Mouse (Mus musculus): ENCODE data around the gene Gm9999. TPM values are rescaled to one million over a fixed set of nuclear protein-coding genes. Genes with fewer than 3 reads are reported as not detected.
"Not testable (repeated sequence)": the region's sequence is repeated elsewhere in the genome, so short reads cannot be mapped to it uniquely, and the experiment has no call there.

Gm9999 gene
- polyA plus RNA-seq, 1 experiment from 2014 or later: not detected

DNA sequence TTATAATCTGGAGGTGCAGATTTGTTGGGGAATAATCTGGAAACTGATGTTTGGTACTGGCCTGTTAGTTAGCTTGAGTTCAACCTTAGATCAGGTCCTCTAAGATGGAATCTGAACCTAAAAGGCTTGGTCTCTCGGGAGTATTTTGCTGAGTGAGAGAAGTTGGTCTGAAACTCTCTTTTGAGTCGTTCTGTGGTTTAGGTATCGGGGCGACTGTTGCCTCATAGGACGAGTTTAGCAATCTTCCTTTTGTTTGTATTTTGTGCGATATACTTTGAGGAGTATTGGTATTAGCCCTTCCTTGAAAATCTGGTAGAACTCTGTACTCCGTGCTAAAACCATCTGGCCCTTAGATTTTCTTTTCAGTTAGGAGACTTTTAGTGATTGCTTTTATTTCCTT lies 19.3 kb upstream of the Gm9999 start:
- no peaks in the 10 kb centered on the region for H3K4me1 ChIP-seq (ENCODE audit: control insufficient read depth, insufficient read depth, low read length)
- DNase-seq (ENCODE audit: low spot score) (no peak), ATAC-seq (ENCODE audit: insufficient read depth, low FRiP score, low TSS enrichment) (no peak)
- no peaks in the 10 kb centered on the region for H3K27me3 ChIP-seq (ENCODE audit: control insufficient read depth, insufficient read depth, low read length)
- H3K9ac ChIP-seq (ENCODE audit: low read length): no peak overlapping the region
- H3K27ac ChIP-seq (ENCODE audit: low read depth, low read length): no peak overlapping the region
- no peaks in the 10 kb centered on the region for H3K36me3 ChIP-seq (ENCODE audit: control insufficient read depth, insufficient read depth, low read length)
- H3K9me3 ChIP-seq (ENCODE audit: control insufficient read depth, low read length): no peaks in the 10 kb centered on the region
- no peak overlapping the region for H3K4me3 ChIP-seq (ENCODE audit: low read depth, low read length)
- 92% methylated on average over 7 of the region's 7 CpGs for WGBS
- no peak overlapping the region for H3K4me2 ChIP-seq (ENCODE audit: low read depth)

DNA sequence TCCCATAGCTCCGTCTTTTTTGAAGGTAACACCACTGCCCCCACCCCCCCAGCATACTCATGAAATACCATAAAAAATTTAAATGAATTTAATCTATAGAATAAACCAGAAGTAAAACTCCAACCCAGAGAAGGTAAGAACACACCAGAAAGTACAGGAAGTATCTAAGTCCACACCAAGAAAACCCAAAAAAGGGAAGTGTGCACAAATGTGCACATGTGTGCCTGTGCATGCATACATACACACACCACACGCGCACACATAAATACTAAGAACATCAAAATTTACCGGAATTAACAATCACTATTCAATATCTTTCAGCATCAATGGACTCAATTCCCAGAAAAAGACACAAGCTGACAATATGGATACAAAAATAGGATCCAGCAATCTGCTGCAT lies 13.5 kb upstream of the Gm9999 start:
- DNase-seq (ENCODE audit: low spot score) (no peak), ATAC-seq (ENCODE audit: insufficient read depth, low FRiP score, low TSS enrichment) (no peak)
- Histone ChIP-seq H3K4me3 (ENCODE audit: low read depth, low read length) (no peak overlapping the region), H3K9me3 (ENCODE audit: control insufficient read depth, low read length) (no peaks in the 10 kb centered on the region), H3K36me3 (ENCODE audit: control insufficient read depth, insufficient read depth, low read length) (no peaks in the 10 kb centered on the region), H3K27ac (ENCODE audit: low read depth, low read length) (no peak overlapping the region), H3K27me3 (ENCODE audit: control insufficient read depth, insufficient read depth, low read length) (no peaks in the 10 kb centered on the region), H3K4me2 (ENCODE audit: low read depth) (no peak overlapping the region), H3K4me1 (ENCODE audit: control insufficient read depth, insufficient read depth, low read length) (no peaks in the 10 kb centered on the region), H3K9ac (ENCODE audit: low read length) (no peak overlapping the region)
- WGBS: 86% methylated on average over 4 of the region's 4 CpGs

DNA sequence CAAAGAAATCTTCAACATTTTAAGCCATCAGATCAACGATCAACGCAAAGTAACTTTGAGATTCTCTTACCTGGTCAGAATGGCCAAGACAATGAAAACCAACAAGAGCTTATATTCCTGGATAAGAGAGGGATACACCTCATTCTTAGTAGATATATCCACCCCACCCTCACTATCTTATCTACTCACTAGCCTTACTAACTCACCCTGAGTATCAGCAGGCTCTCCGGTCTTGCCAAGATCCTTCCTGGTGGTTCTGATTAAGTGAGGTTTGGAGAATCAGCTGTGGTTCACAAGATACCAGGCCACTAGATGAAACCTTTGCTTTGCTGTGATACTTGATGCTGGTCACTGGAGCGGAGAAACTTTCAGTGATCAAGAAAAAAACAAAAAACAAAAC lies 8.7 kb upstream of the Gm9999 start:
- no peaks in the 10 kb centered on the region for H3K27me3 ChIP-seq (ENCODE audit: control insufficient read depth, insufficient read depth, low read length)
- no peak overlapping the region for H3K4me2 ChIP-seq (ENCODE audit: low read depth)
- no peak overlapping the region for H3K27ac ChIP-seq (ENCODE audit: low read depth, low read length)
- no peaks in the 10 kb centered on the region for H3K4me1 ChIP-seq (ENCODE audit: control insufficient read depth, insufficient read depth, low read length)
- DNase-seq (ENCODE audit: low spot score) (no peak), ATAC-seq (ENCODE audit: insufficient read depth, low FRiP score, low TSS enrichment) (no peak)
- H3K4me3 ChIP-seq (ENCODE audit: low read depth, low read length): no peak overlapping the region
- 97% methylated on average over 4 of the region's 4 CpGs for WGBS
- H3K36me3 ChIP-seq (ENCODE audit: control insufficient read depth, insufficient read depth, low read length): no peaks in the 10 kb centered on the region
- no peak overlapping the region for H3K9ac ChIP-seq (ENCODE audit: low read length)
- H3K9me3 ChIP-seq (ENCODE audit: control insufficient read depth, low read length): no peaks in the 10 kb centered on the region

DNA sequence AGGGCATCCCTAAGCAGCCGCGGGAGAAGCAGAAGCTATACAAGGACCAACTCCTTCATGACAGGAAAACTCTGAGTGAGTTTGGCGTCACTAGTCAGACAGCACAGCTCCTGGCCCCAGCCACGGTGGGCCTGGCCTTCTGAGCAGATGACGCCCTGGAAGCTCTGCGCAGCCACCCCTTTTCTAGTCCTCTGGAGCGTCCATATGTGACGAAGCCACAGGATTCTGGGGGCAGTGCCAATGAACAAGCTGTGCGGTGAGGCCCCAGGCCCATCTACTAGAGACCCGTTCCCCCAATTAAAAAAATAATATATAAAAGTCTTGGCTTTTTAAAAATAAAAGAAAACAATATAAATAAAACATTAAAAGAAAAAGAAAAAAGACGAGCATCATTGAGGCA lies 7.9 kb upstream of the Gm9999 start:
- ATAC-seq (ENCODE audit: insufficient read depth, low FRiP score, low TSS enrichment): no peak
- Histone ChIP-seq H3K36me3 (ENCODE audit: control insufficient read depth, insufficient read depth, low read length) (no peaks in the 10 kb centered on the region), H3K27me3 (ENCODE audit: control insufficient read depth, insufficient read depth, low read length) (no peaks in the 10 kb centered on the region), H3K4me2 (ENCODE audit: low read depth) (no peak overlapping the region), H3K9me3 (ENCODE audit: control insufficient read depth, low read length) (no peaks in the 10 kb centered on the region), H3K27ac (ENCODE audit: low read depth, low read length) (no peak overlapping the region), H3K4me3 (ENCODE audit: low read depth, low read length) (no peak overlapping the region), H3K9ac (ENCODE audit: low read length) (no peak overlapping the region), H3K4me1 (ENCODE audit: control insufficient read depth, insufficient read depth, low read length) (no peaks in the 10 kb centered on the region)
- WGBS: 90% methylated on average over 11 of the region's 11 CpGs
- DNase-seq (ENCODE audit: low spot score): no peak

DNA sequence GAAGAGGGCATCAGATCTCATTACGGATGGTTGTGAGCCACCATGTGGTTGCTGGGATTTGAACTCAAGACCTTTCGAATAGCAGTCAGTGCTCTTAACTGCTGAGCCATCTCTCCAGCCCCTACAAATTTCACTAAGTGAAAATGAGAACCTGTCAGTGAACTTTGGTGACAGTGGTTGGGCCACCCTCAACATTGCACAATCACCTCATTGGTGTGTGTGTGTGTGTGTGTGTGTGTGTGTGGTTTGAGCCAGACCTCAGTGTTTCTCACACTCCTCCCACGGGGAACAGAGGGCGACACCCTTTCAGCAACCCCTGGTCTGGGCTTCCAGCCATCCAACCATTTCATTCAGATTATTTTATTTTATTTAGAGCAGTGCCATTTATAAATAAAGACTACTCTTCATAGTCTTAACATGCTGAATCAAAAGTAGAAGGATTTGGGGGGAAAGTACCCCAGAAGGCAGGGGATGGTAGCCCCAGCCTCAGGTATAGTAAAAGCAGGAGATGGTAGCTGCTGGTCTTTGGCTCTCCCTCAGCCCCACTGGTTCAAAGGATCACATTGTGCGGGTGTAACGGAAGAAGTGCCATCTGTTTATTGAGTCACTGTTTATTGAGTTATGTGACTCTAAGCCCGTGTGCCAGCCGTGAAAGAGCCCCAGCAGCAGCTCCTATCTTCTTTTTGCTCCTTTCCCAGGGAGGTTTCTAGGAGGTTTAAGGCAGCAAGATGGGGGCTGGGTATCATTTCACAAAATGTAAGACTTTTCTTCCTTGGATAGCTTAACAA lies 2.5 kb downstream of the Gm9999 start:
- no peaks in the 10 kb centered on the region for H3K27me3 ChIP-seq (ENCODE audit: control insufficient read depth, insufficient read depth, low read length)
- ATAC-seq (ENCODE audit: insufficient read depth, low FRiP score, low TSS enrichment) (no peak), DNase-seq (ENCODE audit: low spot score) (no peak)
- WGBS: 60% methylated on average over 8 of the region's 8 CpGs
- H3K9me3 ChIP-seq (ENCODE audit: control insufficient read depth, low read length): no peaks in the 10 kb centered on the region
- no peaks in the 10 kb centered on the region for H3K4me1 ChIP-seq (ENCODE audit: control insufficient read depth, insufficient read depth, low read length)
- no peak overlapping the region for H3K9ac ChIP-seq (ENCODE audit: low read length)
- H3K4me3 ChIP-seq (ENCODE audit: low read depth, low read length): no peak overlapping the region
- no peaks in the 10 kb centered on the region for H3K36me3 ChIP-seq (ENCODE audit: control insufficient read depth, insufficient read depth, low read length)
- no peak overlapping the region for H3K27ac ChIP-seq (ENCODE audit: low read depth, low read length)
- H3K4me2 ChIP-seq (ENCODE audit: low read depth): no peak overlapping the region

DNA sequence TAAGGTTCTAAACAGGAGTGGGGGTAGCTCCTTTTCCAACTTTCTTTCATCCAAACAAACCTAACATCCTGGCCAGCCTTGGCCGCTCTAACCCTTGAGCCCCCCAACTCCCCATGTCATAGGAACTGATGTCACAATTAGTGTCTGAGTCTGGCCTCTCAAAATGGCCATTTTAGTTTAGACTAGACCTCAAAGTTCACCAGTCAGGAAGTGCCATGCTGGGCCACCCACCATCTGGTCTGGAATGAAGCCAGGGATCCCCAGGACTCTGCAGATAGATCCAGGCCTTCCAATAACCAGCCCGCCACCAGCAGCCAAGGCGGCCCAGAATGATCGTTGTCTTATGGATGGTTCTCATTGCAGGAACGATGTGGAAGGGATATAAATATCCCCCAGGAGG lies 3.3 kb downstream of the Gm9999 start:
- Histone ChIP-seq H3K4me1 (ENCODE audit: control insufficient read depth, insufficient read depth, low read length) (no peaks in the 10 kb centered on the region), H3K36me3 (ENCODE audit: control insufficient read depth, insufficient read depth, low read length) (no peaks in the 10 kb centered on the region), H3K27me3 (ENCODE audit: control insufficient read depth, insufficient read depth, low read length) (no peaks in the 10 kb centered on the region), H3K9ac (ENCODE audit: low read length) (no peak overlapping the region), H3K4me3 (ENCODE audit: low read depth, low read length) (no peak overlapping the region), H3K27ac (ENCODE audit: low read depth, low read length) (no peak overlapping the region), H3K9me3 (ENCODE audit: control insufficient read depth, low read length) (no peaks in the 10 kb centered on the region), H3K4me2 (ENCODE audit: low read depth) (no peak overlapping the region)
- 60% methylated on average over 5 of the region's 5 CpGs for WGBS
- DNase-seq (ENCODE audit: low spot score) (peak; percentile 32), ATAC-seq (ENCODE audit: insufficient read depth, low FRiP score, low TSS enrichment) (no peak)

DNA sequence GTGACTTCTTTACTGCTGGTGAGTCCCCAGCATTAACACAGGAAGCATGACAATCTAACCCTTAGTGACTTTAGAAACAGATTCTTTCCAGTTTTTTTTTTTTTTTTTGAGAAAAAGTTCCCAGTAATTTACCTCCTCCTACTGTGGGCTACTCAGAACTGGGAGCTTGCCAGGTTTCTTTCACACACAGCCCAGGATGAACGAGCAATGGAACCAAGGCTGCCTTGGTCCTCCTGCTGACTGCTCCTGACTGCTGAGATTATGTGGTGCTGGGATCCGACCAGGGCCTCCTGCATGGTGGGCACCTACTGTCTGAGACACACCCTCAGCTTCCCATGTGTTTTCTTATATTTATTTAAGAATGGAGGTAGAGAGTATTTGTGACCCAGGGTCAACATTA lies 3.7 kb downstream of the Gm9999 start:
- Histone ChIP-seq H3K27ac (ENCODE audit: low read depth, low read length) (no peak overlapping the region), H3K9ac (ENCODE audit: low read length) (no peak overlapping the region), H3K27me3 (ENCODE audit: control insufficient read depth, insufficient read depth, low read length) (no peaks in the 10 kb centered on the region), H3K4me1 (ENCODE audit: control insufficient read depth, insufficient read depth, low read length) (no peaks in the 10 kb centered on the region), H3K36me3 (ENCODE audit: control insufficient read depth, insufficient read depth, low read length) (no peaks in the 10 kb centered on the region), H3K4me2 (ENCODE audit: low read depth) (no peak overlapping the region), H3K9me3 (ENCODE audit: control insufficient read depth, low read length) (no peaks in the 10 kb centered on the region), H3K4me3 (ENCODE audit: low read depth, low read length) (no peak overlapping the region)
- 57% methylated on average over 2 of the region's 2 CpGs for WGBS
- DNase-seq (ENCODE audit: low spot score): no peak
- ATAC-seq (ENCODE audit: insufficient read depth, low FRiP score, low TSS enrichment): no peak

DNA sequence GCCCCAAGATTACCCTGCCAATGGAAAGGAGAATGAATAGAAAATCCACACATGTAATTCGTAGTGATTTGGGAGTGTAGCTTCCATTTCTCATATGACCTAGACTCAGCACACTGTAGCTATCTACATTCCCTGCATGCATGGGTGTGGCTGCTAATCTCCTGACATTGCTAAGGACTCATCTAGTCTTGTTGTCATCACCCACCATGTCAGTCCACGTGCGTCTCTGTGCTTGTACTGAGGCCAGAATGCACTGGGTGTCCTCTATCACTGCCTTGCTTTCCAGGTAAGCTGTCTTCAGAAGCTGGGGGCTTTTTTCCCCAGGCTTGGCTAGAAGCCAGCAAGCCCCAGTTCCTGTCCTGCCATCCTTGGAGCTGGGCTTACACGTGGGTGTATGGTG lies 6.0 kb downstream of the Gm9999 start:
- H3K36me3 ChIP-seq (ENCODE audit: control insufficient read depth, insufficient read depth, low read length); H3K9me3 ChIP-seq (ENCODE audit: control insufficient read depth, low read length); H3K9ac ChIP-seq (ENCODE audit: low read length); ATAC-seq (ENCODE audit: insufficient read depth, low FRiP score, low TSS enrichment); H3K27me3 ChIP-seq (ENCODE audit: control insufficient read depth, insufficient read depth, low read length); H3K4me1 ChIP-seq (ENCODE audit: control insufficient read depth, insufficient read depth, low read length); DNase-seq (ENCODE audit: low spot score); H3K4me2 ChIP-seq (ENCODE audit: low read depth); H3K27ac ChIP-seq (ENCODE audit: low read depth, low read length); H3K4me3 ChIP-seq (ENCODE audit: low read depth, low read length): not testable (repeated sequence)
- WGBS: 77% methylated on average over 4 of the region's 4 CpGs

DNA sequence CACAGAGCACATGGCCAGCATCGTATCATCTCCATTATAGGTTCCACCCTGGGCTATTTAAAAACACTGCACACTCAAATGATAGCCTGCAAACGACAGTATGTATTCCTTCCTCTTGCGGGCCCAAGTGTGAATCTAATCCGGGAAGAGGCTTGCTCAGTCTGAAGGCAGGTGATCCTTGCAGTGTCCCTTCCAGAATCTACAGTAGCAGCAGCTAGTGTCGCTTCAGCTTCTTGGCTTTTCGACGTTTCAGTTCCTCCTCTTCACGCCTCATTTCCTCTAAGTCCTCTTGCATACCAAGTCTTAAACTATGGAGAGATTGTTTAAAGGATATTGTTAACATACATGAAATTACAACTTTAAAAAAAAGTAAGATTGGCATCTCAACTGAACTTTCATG lies 9.7 kb downstream of the Gm9999 start:
- Histone ChIP-seq H3K4me1 (ENCODE audit: control insufficient read depth, insufficient read depth, low read length) (no peaks in the 10 kb centered on the region), H3K9ac (ENCODE audit: low read length) (no peak overlapping the region), H3K27ac (ENCODE audit: low read depth, low read length) (no peak overlapping the region), H3K4me3 (ENCODE audit: low read depth, low read length) (no peak overlapping the region), H3K4me2 (ENCODE audit: low read depth) (no peak overlapping the region), H3K27me3 (ENCODE audit: control insufficient read depth, insufficient read depth, low read length) (no peaks in the 10 kb centered on the region), H3K9me3 (ENCODE audit: control insufficient read depth, low read length) (no peaks in the 10 kb centered on the region), H3K36me3 (ENCODE audit: control insufficient read depth, insufficient read depth, low read length) (peaks cover 6% of the 10 kb centered on the region)
- ATAC-seq (ENCODE audit: insufficient read depth, low FRiP score, low TSS enrichment): no peak
- 76% methylated on average over 8 of the region's 8 CpGs for WGBS
- DNase-seq (ENCODE audit: low spot score): no peak

Data from neural tube, embryonic 11.5 days (tissue).